Mouse (Mus musculus) stomach, embryonic 16.5 days (tissue): ENCODE measurements at regions not wholly inside any gene's neighbourhood (a gene's known extent, or its start where the extent isn't known, plus 50 kb on each side); places are given as distances from the start of the nearest gene placed in this dataset.

Source experiments
- ATAC-seq: fragments of 200-750 bp; cut with Nextera tagmentation; 2 replicates; pipeline ENCODE4 v1.8.0; 2017; ENCODE audit warnings: moderate number of reproducible peaks, moderate TSS enrichment; ENCODE audit not compliant: insufficient read depth, low FRiP score
- H3K27ac ChIP-seq: fragments of 300-500 bp; sonication (generic); 2 replicates; pipeline ENCODE4 v1.5.1; 2014; ENCODE audit warnings: low read length
- H3K27me3 ChIP-seq: fragments of 300-500 bp; sonication (generic); 2 replicates; pipeline ENCODE4 v1.6.1; 2014; ENCODE audit warnings: low read length, control low read depth, mixed read lengths; ENCODE audit not compliant: control insufficient read depth, insufficient read depth
- H3K36me3 ChIP-seq: fragments of 300-500 bp; sonication (generic); 2 replicates; pipeline ENCODE4 v1.6.1; 2014; ENCODE audit warnings: low read length; ENCODE audit not compliant: control insufficient read depth, insufficient read depth
- H3K4me1 ChIP-seq: fragments of 300-500 bp; sonication (generic); 2 replicates; pipeline ENCODE4 v1.6.1; 2014; ENCODE audit warnings: low read length, control low read depth, mixed read lengths; ENCODE audit not compliant: control insufficient read depth, insufficient read depth
- H3K4me2 ChIP-seq: fragments of 300-500 bp; sonication (generic); 2 replicates; pipeline ENCODE4 v1.6.1; 2014; ENCODE audit warnings: low read depth, low read length, mixed read lengths
- H3K4me3 ChIP-seq: fragments of 300-500 bp; sonication (generic); replicated peaks from 2 replicates; pipeline ENCODE4 v1.5.1; 2014; ENCODE audit warnings: mild to moderate bottlenecking, low read length
- H3K9ac ChIP-seq: fragments of 300-500 bp; sonication (generic); 2 replicates; pipeline ENCODE4 v1.6.1; 2014; ENCODE audit warnings: low read length
- H3K9me3 ChIP-seq: fragments of 300-500 bp; sonication (generic); replicated peaks from 2 replicates; pipeline ENCODE4 v1.6.1; 2016; ENCODE audit warnings: low read length, control low read depth; ENCODE audit not compliant: control insufficient read depth
- WGBS: fragments of 180-500 bp; shearing (Covaris S2); extraction: QIAGEN DNeasy Blood & Tissue Kit; methylation state at CpG from one replicate; pipeline ENCODE4 v1.1.7; 2014; 5-methylcytosine and 5-hydroxymethylcytosine counted together

- WGBS: 67% methylated on average over 6 of the region's 6 CpGs
- Histone ChIP-seq H3K9me3 (no peaks in the 10 kb centered on the region), H3K36me3 (no peaks in the 10 kb centered on the region), H3K9ac (no peak overlapping the region), H3K4me1 (no peaks in the 10 kb centered on the region), H3K4me3 (no peak overlapping the region), H3K27ac (no peak overlapping the region), H3K27me3 (no peaks in the 10 kb centered on the region), H3K4me2 (no peak overlapping the region)
- ATAC-seq: no peak
Measured at GRCm38 (mm10) chr9:51379589-51379988, 50.9 kb upstream of the 1810046K07Rik start.

- H3K4me1 ChIP-seq: peaks cover 10% of the 10 kb centered on the region
- 61% methylated on average over 2 of the region's 2 CpGs for WGBS
Measured at GRCm38 (mm10) chr9:51393921-51394320, 65.2 kb upstream of the 1810046K07Rik start.

GRCm38 (mm10) chr9:51394372-51394771, 65.7 kb upstream of the 1810046K07Rik start:
- Histone ChIP-seq H3K4me3 (no peak overlapping the region), H3K9ac (no peak overlapping the region), H3K9me3 (no peaks in the 10 kb centered on the region), H3K36me3 (no peaks in the 10 kb centered on the region), H3K4me1 (peaks cover 10% of the 10 kb centered on the region), H3K27ac (no peak overlapping the region), H3K27me3 (no peaks in the 10 kb centered on the region), H3K4me2 (peak overlapping the region; percentile 13; the same call in 1 of the 2 replicates)
- peak; percentile 44; the same call in 1 of the 2 replicates for ATAC-seq
- 28% methylated on average over 9 of the region's 9 CpGs for WGBS

More at GRCm38 (mm10) chr9:51393921-51394320, 65.2 kb upstream of the 1810046K07Rik start:
- no peak overlapping the region for H3K4me3 ChIP-seq
- no peaks in the 10 kb centered on the region for H3K27me3 ChIP-seq
- no peak overlapping the region for H3K4me2 ChIP-seq
- H3K9me3 ChIP-seq: no peaks in the 10 kb centered on the region
- H3K27ac ChIP-seq: no peak overlapping the region
- no peak overlapping the region for H3K9ac ChIP-seq
- no peak for ATAC-seq
- no peaks in the 10 kb centered on the region for H3K36me3 ChIP-seq

- Histone ChIP-seq H3K36me3 (no peaks in the 10 kb centered on the region), H3K27me3 (no peaks in the 10 kb centered on the region), H3K4me3 (no peak overlapping the region), H3K27ac (no peak overlapping the region), H3K4me2 (no peak overlapping the region), H3K9ac (no peak overlapping the region), H3K9me3 (no peaks in the 10 kb centered on the region), H3K4me1 (peaks cover 10% of the 10 kb centered on the region)
- no peak for ATAC-seq
- 87% methylated on average over 3 of the region's 3 CpGs for WGBS
Measured at GRCm38 (mm10) chr9:51396801-51397200, 68.1 kb upstream of the 1810046K07Rik start.

- Histone ChIP-seq H3K4me1 (peaks cover 10% of the 10 kb centered on the region), H3K4me2 (no peak overlapping the region), H3K4me3 (no peak overlapping the region), H3K36me3 (no peaks in the 10 kb centered on the region), H3K9ac (no peak overlapping the region), H3K27me3 (no peaks in the 10 kb centered on the region), H3K27ac (no peak overlapping the region), H3K9me3 (no peaks in the 10 kb centered on the region)
- 2% methylated on average over 1 of the region's 1 CpGs for WGBS
- ATAC-seq: no peak
Measured at GRCm38 (mm10) chr9:51397589-51398220, 69.0 kb upstream of the 1810046K07Rik start.

- no peak for ATAC-seq
- peaks cover 10% of the 10 kb centered on the region for H3K4me1 ChIP-seq
- no peak overlapping the region for H3K4me2 ChIP-seq
- no peak overlapping the region for H3K27ac ChIP-seq
- H3K27me3 ChIP-seq: no peaks in the 10 kb centered on the region
- H3K4me3 ChIP-seq: no peak overlapping the region
- WGBS: 92% methylated on average over 4 of the region's 4 CpGs
- no peaks in the 10 kb centered on the region for H3K36me3 ChIP-seq
- no peaks in the 10 kb centered on the region for H3K9me3 ChIP-seq
- H3K9ac ChIP-seq: no peak overlapping the region
Measured at GRCm38 (mm10) chr9:51398886-51399285, 70.2 kb upstream of the 1810046K07Rik start.

GRCm38 (mm10) chr9:51399356-51399755, 70.6 kb upstream of the 1810046K07Rik start:
- Histone ChIP-seq H3K4me3 (no peak overlapping the region), H3K27me3 (no peaks in the 10 kb centered on the region), H3K36me3 (no peaks in the 10 kb centered on the region), H3K4me2 (no peak overlapping the region), H3K27ac (no peak overlapping the region), H3K4me1 (peaks cover 10% of the 10 kb centered on the region), H3K9me3 (no peaks in the 10 kb centered on the region), H3K9ac (no peak overlapping the region)
- 46% methylated on average over 4 of the region's 4 CpGs for WGBS
- ATAC-seq: no peak

- no peak overlapping the region for H3K9ac ChIP-seq
- no peaks in the 10 kb centered on the region for H3K9me3 ChIP-seq
- H3K27ac ChIP-seq: no peak overlapping the region
- no peak overlapping the region for H3K4me2 ChIP-seq
- no peaks in the 10 kb centered on the region for H3K36me3 ChIP-seq
- no peak for ATAC-seq
- WGBS: 89% methylated on average over 3 of the region's 3 CpGs
- no peak overlapping the region for H3K4me3 ChIP-seq
- H3K4me1 ChIP-seq: 0 out of 2 replicates have a peak, but pooled peaks cover 3% of the 10 kb centered on the region
- H3K27me3 ChIP-seq: no peaks in the 10 kb centered on the region
Measured at GRCm38 (mm10) chr9:51401779-51402178, 73.1 kb upstream of the 1810046K07Rik start.

GRCm38 (mm10) chr9:51407978-51408377, 79.3 kb upstream of the 1810046K07Rik start:
- Histone ChIP-seq H3K36me3 (no peaks in the 10 kb centered on the region), H3K9me3 (no peaks in the 10 kb centered on the region), H3K4me3 (no peak overlapping the region), H3K4me2 (no peak overlapping the region), H3K27ac (no peak overlapping the region), H3K9ac (no peak overlapping the region), H3K4me1 (no peaks in the 10 kb centered on the region), H3K27me3 (no peaks in the 10 kb centered on the region)
- ATAC-seq: no peak
- 20% methylated on average over 1 of the region's 1 CpGs for WGBS
